Mouse (Mus musculus): Measurements from ENCODE around the gene Coa3. TPM values are rescaled to one million over a fixed set of nuclear protein-coding genes. Genes with fewer than 3 reads are reported as not detected.

Coa3 gene
- polyA plus RNA-seq (2014; fragmentation: Illumina TruSeq; extraction: RNeasy Lipid Tissue Mini Kit (QIAGEN cat#74804); ENCODE audit: low replicate concordance): 4.3 TPM

GRCm38 (mm10) chr11:101278223-101279192 is at the start of gene Coa3, which contains the start of gene Cntd1:
Coa3 (minus strand) TSS chr11:101279114.
Cntd1 (plus strand) TSS chr11:101279012.

GRCm38 (mm10) chr11:101324763-101325162 is 45.8 kb upstream of the Coa3 start, which contains the start of gene Aoc2:
Aoc2 (plus strand) TSS chr11:101325063.

DNA sequence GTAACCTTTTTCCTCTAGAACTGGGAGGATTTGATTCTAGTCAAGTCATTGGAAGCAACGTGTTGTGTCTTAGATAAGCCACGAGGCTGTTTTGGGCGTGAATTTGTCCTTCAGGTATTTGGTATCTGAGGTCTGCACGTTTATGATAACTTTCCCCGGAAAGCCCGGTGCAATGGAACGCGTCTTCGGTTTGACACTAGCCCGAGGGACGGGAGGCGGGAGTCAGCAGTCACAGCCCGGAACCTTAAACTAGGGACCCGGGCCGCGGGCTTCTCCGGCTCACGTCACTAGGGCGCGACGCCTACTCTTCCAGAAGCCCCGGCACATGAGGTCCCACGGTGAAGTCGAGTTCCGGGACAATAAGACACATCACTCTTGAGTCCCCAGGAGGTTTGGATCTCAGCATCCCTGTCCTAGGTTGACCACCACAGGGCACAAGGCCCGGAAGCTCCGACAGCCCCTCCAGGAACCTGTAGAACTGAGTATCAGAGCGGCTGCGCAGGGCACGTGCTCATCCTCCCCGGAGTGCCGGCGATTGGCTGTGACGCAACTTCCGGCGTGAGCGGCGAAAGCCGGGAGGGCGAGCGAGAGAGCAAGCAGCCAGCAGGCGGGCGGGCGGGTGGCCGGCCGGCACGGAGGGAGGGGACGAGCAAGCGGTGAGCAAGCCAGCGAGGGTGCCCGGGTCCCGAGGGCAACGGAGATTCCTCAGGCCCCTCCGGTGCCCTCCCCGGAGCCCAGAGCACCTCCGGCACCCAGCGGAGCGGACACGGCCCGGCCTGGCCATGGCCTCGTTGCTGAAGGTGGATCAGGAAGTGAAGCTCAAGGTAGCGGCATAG is 37.0 kb upstream of the Coa3 start, which contains the start of gene Psme3:
Gene Psme3, plus strand, starts transcription at position 549 of the 836 bp plus-strand sequence.

DNA sequence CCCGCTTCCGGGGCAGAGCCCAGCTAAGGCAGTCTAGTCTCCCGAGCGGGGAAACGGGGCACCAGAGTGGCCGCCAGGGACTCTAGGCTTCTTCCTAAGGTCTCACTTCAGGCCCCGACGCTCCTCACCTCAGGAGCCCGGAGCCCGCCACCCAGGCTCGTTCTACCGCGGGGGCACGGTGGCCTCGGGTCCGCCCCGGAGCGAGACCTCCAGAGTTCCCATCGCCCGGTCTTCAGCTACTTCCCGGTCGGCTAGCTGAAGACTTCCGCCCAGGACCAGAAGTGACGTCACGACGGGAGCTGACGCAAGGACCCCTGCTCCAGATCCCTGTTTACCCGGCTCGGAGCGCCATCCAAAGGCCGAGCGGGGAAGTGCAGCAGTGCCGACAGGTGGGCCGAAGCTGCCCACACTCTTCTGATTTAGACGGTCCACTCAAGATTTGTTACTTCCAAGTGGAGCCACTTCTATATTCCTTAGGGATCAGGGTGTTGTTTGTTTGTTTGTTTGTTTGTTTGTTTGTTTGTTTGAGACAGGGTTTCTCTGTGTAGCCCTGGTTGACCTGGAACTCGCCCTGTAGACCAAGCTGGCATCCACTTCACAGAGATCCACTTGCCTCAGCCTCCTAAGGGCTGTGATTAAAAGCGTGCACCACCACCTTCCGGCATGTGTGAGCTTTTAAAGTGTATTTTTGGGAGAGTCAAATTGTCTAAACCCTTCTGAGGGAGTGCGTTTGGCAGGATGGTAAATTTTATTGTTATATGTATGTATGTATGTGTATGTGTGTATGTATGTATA is 23.3 kb upstream of the Coa3 start, which contains the start of gene Becn1:
Gene Becn1, minus strand, starts transcription at position 283 of the 795 bp plus-strand sequence.

DNA sequence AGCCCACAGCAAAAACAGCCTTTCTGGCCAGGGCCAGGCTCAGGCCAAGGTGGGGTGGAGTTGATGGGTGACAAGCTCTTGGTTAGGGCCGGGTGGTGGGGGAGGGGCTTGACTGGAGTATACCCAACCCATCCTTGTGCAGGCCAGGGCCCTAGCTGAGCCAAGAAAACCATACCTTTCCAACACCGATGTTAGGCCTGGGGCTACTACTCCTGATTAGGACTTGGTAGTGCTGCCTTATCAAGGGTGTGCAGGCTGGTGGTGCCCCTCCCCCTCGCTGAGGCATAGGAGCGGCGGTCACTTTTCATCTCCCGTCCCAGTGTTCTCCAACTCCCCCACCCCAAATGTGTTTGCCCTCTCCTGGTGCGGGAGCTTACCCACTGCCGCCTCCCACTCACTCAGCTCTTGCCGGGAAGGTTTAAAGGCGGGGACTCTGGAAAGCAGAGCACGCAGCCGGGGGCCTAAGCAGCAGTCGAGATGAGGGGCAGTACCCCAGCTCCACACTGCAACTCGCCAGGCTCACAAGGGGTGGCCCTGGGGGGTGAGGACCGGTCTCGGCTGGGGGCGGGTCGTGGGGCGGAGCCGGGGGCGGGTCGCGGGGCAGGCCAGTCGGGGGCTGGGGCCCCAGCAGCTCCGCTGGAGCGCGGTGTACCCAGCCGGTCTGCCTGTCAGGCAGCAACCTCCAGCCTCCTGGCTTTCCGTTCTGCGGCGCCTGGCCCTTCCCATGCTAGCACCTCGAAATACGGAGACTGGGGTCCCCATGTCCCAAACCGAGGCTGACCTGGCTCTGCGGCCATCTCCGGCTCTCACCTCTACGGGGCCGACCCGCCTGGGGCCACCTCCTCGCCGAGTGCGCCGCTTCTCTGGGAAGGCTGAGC is 18.7 kb downstream of the Coa3 start, which contains the start of gene Wnk4:
Gene Wnk4, plus strand, starts transcription at position 620 of the 878 bp plus-strand sequence.

GRCm38 (mm10) chr11:101253613-101254389 is 25.1 kb downstream of the Coa3 start, which contains the start of gene Vps25:
Vps25 (plus strand) TSS chr11:101253707.

GRCm38 (mm10) chr11:101245855-101246701 is 32.8 kb downstream of the Coa3 start, which contains the start of gene Ramp2:
Ramp2 (plus strand) TSS chr11:101246028.

Other genes with a start within 250 kb of the Coa3 start
- gene Naglu, start 209.1 kb downstream of the Coa3 start, polyA plus RNA-seq (2014; fragmentation: Illumina TruSeq; extraction: RNeasy Lipid Tissue Mini Kit (QIAGEN cat#74804); ENCODE audit: low replicate concordance): not detected
- gene Hsd17b1, start 200.7 kb downstream of the Coa3 start, polyA plus RNA-seq (2014; fragmentation: Illumina TruSeq; extraction: RNeasy Lipid Tissue Mini Kit (QIAGEN cat#74804); ENCODE audit: low replicate concordance): not detected
- 0.59 TPM for gene Coasy, start 196.5 kb downstream of the Coa3 start, polyA plus RNA-seq (2014; fragmentation: Illumina TruSeq; extraction: RNeasy Lipid Tissue Mini Kit (QIAGEN cat#74804); ENCODE audit: low replicate concordance)
- 98.3 TPM for gene Mlx, start 191.8 kb downstream of the Coa3 start, polyA plus RNA-seq (2014; fragmentation: Illumina TruSeq; extraction: RNeasy Lipid Tissue Mini Kit (QIAGEN cat#74804); ENCODE audit: low replicate concordance)
- gene Psmc3ip, start 183.7 kb downstream of the Coa3 start, polyA plus RNA-seq (2014; fragmentation: Illumina TruSeq; extraction: RNeasy Lipid Tissue Mini Kit (QIAGEN cat#74804); ENCODE audit: low replicate concordance): 0.52 TPM
- gene Retreg3, start 159.2 kb downstream of the Coa3 start, polyA plus RNA-seq (2014; fragmentation: Illumina TruSeq; extraction: RNeasy Lipid Tissue Mini Kit (QIAGEN cat#74804); ENCODE audit: low replicate concordance): 33.3 TPM
- gene Tubg1, start 159.2 kb downstream of the Coa3 start, polyA plus RNA-seq (2014; fragmentation: Illumina TruSeq; extraction: RNeasy Lipid Tissue Mini Kit (QIAGEN cat#74804); ENCODE audit: low replicate concordance): 0.82 TPM
- not detected for gene Tubg2, start 123.2 kb downstream of the Coa3 start, polyA plus RNA-seq (2014; fragmentation: Illumina TruSeq; extraction: RNeasy Lipid Tissue Mini Kit (QIAGEN cat#74804); ENCODE audit: low replicate concordance)
- gene Cntnap1, start 108.6 kb downstream of the Coa3 start, polyA plus RNA-seq (2014; fragmentation: Illumina TruSeq; extraction: RNeasy Lipid Tissue Mini Kit (QIAGEN cat#74804); ENCODE audit: low replicate concordance): 0.22 TPM
- 0.52 TPM for gene Plekhh3, start 107.8 kb downstream of the Coa3 start, polyA plus RNA-seq (2014; fragmentation: Illumina TruSeq; extraction: RNeasy Lipid Tissue Mini Kit (QIAGEN cat#74804); ENCODE audit: low replicate concordance)
- not detected for gene Ccr10, start 103.7 kb downstream of the Coa3 start, polyA plus RNA-seq (2014; fragmentation: Illumina TruSeq; extraction: RNeasy Lipid Tissue Mini Kit (QIAGEN cat#74804); ENCODE audit: low replicate concordance)
- 22.1 TPM for gene Ezh1, start 52.7 kb downstream of the Coa3 start, polyA plus RNA-seq (2014; fragmentation: Illumina TruSeq; extraction: RNeasy Lipid Tissue Mini Kit (QIAGEN cat#74804); ENCODE audit: low replicate concordance)
- 1.6 TPM for gene Ramp2, start 33.1 kb downstream of the Coa3 start, polyA plus RNA-seq (2014; fragmentation: Illumina TruSeq; extraction: RNeasy Lipid Tissue Mini Kit (QIAGEN cat#74804); ENCODE audit: low replicate concordance)
- gene Vps25, start 25.4 kb downstream of the Coa3 start, polyA plus RNA-seq (2014; fragmentation: Illumina TruSeq; extraction: RNeasy Lipid Tissue Mini Kit (QIAGEN cat#74804); ENCODE audit: low replicate concordance): 73.6 TPM
- not detected for gene Wnk4, start 18.5 kb downstream of the Coa3 start, polyA plus RNA-seq (2014; fragmentation: Illumina TruSeq; extraction: RNeasy Lipid Tissue Mini Kit (QIAGEN cat#74804); ENCODE audit: low replicate concordance)
- 2.6 TPM for gene Cntd1, start 102 bp downstream of the Coa3 start, polyA plus RNA-seq (2014; fragmentation: Illumina TruSeq; extraction: RNeasy Lipid Tissue Mini Kit (QIAGEN cat#74804); ENCODE audit: low replicate concordance)
- 158 TPM for gene Becn1, start 23.2 kb upstream of the Coa3 start, polyA plus RNA-seq (2014; fragmentation: Illumina TruSeq; extraction: RNeasy Lipid Tissue Mini Kit (QIAGEN cat#74804); ENCODE audit: low replicate concordance)
- 194 TPM for gene Psme3, start 37.1 kb upstream of the Coa3 start, polyA plus RNA-seq (2014; fragmentation: Illumina TruSeq; extraction: RNeasy Lipid Tissue Mini Kit (QIAGEN cat#74804); ENCODE audit: low replicate concordance)
- gene Aoc2, start 45.9 kb upstream of the Coa3 start, polyA plus RNA-seq (2014; fragmentation: Illumina TruSeq; extraction: RNeasy Lipid Tissue Mini Kit (QIAGEN cat#74804); ENCODE audit: low replicate concordance): 0.59 TPM
- gene Aoc3, start 51.5 kb upstream of the Coa3 start, polyA plus RNA-seq (2014; fragmentation: Illumina TruSeq; extraction: RNeasy Lipid Tissue Mini Kit (QIAGEN cat#74804); ENCODE audit: low replicate concordance): 8.7 TPM
- 126 TPM for gene G6pc, start 88.4 kb upstream of the Coa3 start, polyA plus RNA-seq (2014; fragmentation: Illumina TruSeq; extraction: RNeasy Lipid Tissue Mini Kit (QIAGEN cat#74804); ENCODE audit: low replicate concordance)
- gene Aarsd1, start 138.5 kb upstream of the Coa3 start, polyA plus RNA-seq (2014; fragmentation: Illumina TruSeq; extraction: RNeasy Lipid Tissue Mini Kit (QIAGEN cat#74804); ENCODE audit: low replicate concordance): 2.6 TPM
- gene Gm27029, start 145.7 kb upstream of the Coa3 start, polyA plus RNA-seq (2014; fragmentation: Illumina TruSeq; extraction: RNeasy Lipid Tissue Mini Kit (QIAGEN cat#74804); ENCODE audit: low replicate concordance): 0.33 TPM
- 2.7 TPM for gene Rundc1, start 146.0 kb upstream of the Coa3 start, polyA plus RNA-seq (2014; fragmentation: Illumina TruSeq; extraction: RNeasy Lipid Tissue Mini Kit (QIAGEN cat#74804); ENCODE audit: low replicate concordance)
- 0.30 TPM for gene Ptges3l, start 146.2 kb upstream of the Coa3 start, polyA plus RNA-seq (2014; fragmentation: Illumina TruSeq; extraction: RNeasy Lipid Tissue Mini Kit (QIAGEN cat#74804); ENCODE audit: low replicate concordance)
- 50.2 TPM for gene Rpl27, start 163.2 kb upstream of the Coa3 start, polyA plus RNA-seq (2014; fragmentation: Illumina TruSeq; extraction: RNeasy Lipid Tissue Mini Kit (QIAGEN cat#74804); ENCODE audit: low replicate concordance)
- gene Ifi35, start 169.3 kb upstream of the Coa3 start, polyA plus RNA-seq (2014; fragmentation: Illumina TruSeq; extraction: RNeasy Lipid Tissue Mini Kit (QIAGEN cat#74804); ENCODE audit: low replicate concordance): 4.6 TPM
- 14.3 TPM for gene Rnd2, start 185.9 kb upstream of the Coa3 start, polyA plus RNA-seq (2014; fragmentation: Illumina TruSeq; extraction: RNeasy Lipid Tissue Mini Kit (QIAGEN cat#74804); ENCODE audit: low replicate concordance)
- 1.1 TPM for gene Vat1, start 187.1 kb upstream of the Coa3 start, polyA plus RNA-seq (2014; fragmentation: Illumina TruSeq; extraction: RNeasy Lipid Tissue Mini Kit (QIAGEN cat#74804); ENCODE audit: low replicate concordance)